Mouse (Mus musculus): ENCODE results near the gene Olfr325.

The Olfr325 gene

DNA sequence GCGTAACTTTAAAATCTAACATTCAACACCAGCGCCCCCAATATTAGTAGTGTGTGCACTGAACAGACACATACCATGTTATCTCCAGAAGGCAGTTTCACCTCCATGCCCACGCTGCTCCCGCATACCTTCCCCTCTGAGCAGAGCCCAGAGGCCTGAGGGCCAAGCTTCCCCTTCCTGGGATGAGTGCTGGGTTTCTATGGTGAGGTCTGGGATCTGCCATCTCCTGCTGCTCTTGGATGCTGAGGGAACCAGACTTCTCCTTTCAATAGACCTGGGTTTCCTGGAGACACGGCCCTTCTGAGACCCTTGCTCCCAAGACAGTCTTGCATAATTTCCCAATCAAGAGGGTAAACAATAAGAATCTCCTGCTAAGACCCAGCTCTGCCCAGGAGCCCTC lies 52.9 kb downstream of the Olfr325 start, which contains the start of gene Olfr323:
Olfr323 (minus strand) TSS at position 101 of the 400 bp plus-strand sequence.
- no peak for DNase-seq (ENCODE audit: low spot score in 2 of 2)

Measured in left cerebral cortex, adult 9 months (tissue).